Mouse (Mus musculus) thymus, postnatal 14 days (tissue): ENCODE results near the gene Camk1d.
A peak's percentile ranks its signal among the peaks of the same experiment; 100 is the strongest.

Source experiments
- DNase-seq: peaks from one replicate; pipeline ENCODE4 v3.0.0; 2021

Camk1d gene

DNA sequence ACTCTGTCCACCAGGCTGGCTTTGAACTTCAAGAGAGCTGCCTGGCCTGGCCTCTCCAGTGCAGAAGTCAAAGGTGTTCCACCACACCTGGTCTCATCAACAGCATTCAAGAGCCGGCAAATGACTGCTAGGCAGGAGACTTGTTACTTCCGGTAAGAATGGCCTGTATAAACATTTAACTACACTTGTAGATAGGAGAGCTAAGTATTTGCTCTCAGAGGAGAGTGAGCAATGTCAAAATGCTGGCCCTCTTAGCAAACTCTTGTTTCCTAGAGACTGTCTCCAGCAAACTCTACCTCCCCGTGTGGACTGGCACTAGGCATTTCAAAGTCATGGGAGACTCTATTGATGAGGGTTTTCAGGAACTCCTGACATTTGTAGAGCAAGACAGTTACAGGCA is 56.3 kb downstream of the Camk1d start:
- DNase-seq: no peak

GRCm38 (mm10) chr2:5656326-5656725 is 58.0 kb downstream of the Camk1d start:
- no peak for DNase-seq

DNA sequence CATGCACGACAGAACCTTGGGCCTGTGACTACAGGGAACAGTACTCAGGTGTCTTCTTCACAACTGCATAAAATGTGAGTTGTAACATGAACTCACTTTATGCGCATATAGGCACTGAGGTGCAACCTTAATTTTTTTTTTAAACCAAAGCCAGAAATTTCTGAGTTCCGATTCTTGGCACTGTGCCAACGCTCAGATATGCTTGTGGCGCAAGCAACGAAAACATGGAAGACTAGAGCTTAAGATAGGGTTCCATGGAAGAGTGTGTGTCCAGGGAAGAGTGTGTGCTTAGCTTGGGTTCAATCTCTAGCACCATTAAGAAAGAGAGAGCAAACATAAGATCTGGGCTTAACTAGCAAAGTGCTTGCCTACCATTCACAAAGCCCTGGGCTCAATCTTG is 62.2 kb downstream of the Camk1d start:
- DNase-seq: no peak

GRCm38 (mm10) chr2:5651285-5651870 is 62.9 kb downstream of the Camk1d start:
- peak; percentile 70 for DNase-seq

DNA sequence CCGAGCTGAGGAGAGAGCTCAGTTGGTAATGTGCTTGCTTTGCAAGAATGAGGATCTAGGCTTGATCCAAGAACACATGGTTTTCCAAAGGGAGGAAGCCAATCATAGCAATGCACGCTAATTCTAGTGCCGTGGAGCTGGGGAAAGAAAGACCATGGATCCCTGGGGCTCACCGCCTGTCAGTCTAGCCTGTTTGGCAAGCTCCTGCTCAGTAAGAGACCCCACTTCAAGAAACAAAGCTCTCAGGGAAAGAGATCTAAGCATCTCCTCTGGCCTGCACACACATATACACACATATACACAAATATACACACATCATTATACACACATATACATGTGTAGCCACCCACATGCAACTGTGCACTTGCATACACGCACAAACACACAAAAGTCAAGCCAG is 65.1 kb downstream of the Camk1d start:
- no peak for DNase-seq

DNA sequence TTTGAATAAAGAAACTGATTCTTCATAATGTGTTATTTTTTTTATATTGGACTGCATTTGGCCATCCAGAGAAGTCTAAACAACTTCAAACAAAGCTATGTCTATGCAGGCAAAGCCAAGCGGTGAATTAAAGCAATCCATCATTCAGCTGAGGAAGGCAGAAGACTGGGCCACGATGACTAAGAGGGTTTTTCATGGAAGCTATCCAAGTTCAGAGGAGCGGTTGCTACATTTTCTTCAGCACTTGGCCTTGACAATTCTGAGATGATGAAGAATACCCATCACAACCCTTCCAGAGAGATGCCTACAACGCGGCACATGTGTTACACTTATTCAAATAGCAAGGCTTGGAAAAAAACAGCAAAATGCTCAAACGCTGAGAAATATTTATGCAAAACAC is 65.6 kb downstream of the Camk1d start:
- DNase-seq: no peak

DNA sequence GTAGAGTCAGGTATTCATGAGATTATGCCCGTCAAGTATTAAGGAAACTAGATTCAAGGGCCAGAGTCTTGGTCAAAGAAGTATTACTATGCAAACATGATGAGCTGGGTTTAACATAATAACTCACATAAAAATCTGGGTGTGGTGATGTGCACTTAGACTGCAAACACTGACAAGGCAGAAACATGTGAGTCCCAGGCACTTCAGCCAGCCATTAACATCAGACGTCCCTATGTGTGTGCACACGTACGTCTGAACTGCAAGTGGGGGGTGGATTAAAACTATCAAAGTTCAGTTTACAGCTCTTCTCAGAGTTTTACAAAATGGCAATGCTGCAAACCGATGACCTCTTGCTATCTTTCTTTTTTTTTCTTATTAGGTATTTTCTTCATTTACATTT is 68.0 kb downstream of the Camk1d start:
- DNase-seq: no peak

- DNase-seq: no peak
These were observed 68.7 kb downstream of the Camk1d start for GRCm38 (mm10) chr2:5645584-5645983.

- DNase-seq: peak; percentile 20
These were observed 70.4 kb downstream of the Camk1d start for GRCm38 (mm10) chr2:5643937-5644336.

DNA sequence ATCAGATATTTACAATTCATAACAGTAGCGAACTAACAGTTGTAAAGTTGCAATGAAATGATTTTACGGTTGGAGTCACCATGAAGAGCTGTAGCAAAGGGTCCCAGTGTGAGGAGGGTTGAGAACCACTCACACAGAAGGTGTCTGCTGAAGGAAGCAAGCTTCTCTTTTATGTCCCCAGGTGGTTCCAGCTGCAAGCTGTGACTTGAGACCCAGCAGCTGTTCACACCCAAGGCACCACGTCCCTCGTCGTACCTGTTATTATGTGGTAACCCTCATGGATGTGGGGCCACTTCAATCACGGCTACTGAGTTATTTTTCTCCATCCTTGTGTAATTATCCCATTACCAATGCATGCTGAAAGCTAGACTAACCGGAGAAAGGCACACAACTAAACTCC is 71.1 kb downstream of the Camk1d start:
- peak; percentile 72 for DNase-seq

GRCm38 (mm10) chr2:5642624-5643023 is 71.7 kb downstream of the Camk1d start:
- peak; percentile 79 for DNase-seq

- no peak for DNase-seq
These were observed 72.6 kb downstream of the Camk1d start for GRCm38 (mm10) chr2:5641678-5642077.

- no peak for DNase-seq
These were observed 73.7 kb downstream of the Camk1d start for GRCm38 (mm10) chr2:5640586-5640985.

- DNase-seq: no peak
These were observed 77.2 kb downstream of the Camk1d start for GRCm38 (mm10) chr2:5636801-5637742.

DNA sequence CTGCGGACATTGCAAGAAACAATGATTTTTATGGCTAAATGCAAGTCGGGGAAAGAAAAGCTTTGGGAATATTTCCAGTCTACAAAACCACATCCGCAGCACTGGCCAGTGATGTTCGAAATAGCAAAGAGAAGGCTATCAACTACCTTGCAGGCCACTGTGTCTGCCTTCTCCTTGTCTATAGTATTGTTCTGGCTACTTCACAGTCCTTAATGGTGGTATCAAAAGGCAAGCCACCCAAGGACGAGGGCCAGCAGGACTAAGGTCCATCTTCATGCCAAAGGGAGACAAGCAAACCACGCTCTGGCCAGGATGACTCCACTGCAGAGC is 82.0 kb downstream of the Camk1d start:
- no peak for DNase-seq

GRCm38 (mm10) chr2:5631676-5632354 is 82.5 kb downstream of the Camk1d start:
- no peak for DNase-seq

GRCm38 (mm10) chr2:5630710-5631109 is 83.6 kb downstream of the Camk1d start:
- no peak for DNase-seq

DNA sequence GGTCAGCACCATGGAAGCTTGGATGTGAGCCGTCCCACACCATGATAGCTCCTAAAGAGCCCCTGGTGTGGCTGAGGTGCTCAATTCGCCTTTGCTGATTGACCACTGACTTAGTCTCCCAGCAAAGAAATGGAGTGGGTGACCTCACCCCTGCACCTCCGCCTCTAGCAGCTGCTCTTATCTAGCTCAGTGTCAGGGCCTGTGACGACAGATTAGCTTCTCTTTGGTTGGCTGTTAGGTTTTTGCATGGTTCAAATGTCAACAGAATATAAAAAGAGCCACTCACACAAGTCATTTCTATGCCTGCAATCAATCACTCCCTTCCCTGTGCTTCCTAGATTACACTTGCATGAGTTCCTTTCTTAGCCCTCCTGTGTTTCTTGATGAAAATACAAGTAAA is 89.9 kb downstream of the Camk1d start:
- DNase-seq: no peak

- no peak for DNase-seq
These were observed 95.9 kb downstream of the Camk1d start for GRCm38 (mm10) chr2:5618361-5618896.

DNA sequence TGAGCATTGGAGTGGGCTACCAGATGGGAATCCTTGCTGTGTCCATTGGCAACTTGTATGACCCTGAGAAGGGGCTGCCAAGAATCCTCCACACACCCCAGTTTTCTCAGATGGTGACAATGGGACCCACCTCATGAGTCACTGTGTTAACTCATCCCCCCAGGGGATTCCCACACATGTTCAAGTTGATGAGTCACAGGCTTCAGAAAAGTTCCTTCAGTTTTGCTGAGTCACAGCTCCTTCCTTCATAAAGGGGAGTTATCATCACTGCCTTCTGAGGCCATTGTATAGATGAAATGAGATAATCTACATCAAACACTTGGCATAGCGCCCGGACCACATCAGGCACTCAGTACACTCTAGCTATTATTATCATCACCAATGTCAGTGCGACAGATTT is 99.4 kb downstream of the Camk1d start:
- no peak for DNase-seq

- no peak for DNase-seq
These were observed 100.0 kb downstream of the Camk1d start for GRCm38 (mm10) chr2:5614308-5614705.

DNA sequence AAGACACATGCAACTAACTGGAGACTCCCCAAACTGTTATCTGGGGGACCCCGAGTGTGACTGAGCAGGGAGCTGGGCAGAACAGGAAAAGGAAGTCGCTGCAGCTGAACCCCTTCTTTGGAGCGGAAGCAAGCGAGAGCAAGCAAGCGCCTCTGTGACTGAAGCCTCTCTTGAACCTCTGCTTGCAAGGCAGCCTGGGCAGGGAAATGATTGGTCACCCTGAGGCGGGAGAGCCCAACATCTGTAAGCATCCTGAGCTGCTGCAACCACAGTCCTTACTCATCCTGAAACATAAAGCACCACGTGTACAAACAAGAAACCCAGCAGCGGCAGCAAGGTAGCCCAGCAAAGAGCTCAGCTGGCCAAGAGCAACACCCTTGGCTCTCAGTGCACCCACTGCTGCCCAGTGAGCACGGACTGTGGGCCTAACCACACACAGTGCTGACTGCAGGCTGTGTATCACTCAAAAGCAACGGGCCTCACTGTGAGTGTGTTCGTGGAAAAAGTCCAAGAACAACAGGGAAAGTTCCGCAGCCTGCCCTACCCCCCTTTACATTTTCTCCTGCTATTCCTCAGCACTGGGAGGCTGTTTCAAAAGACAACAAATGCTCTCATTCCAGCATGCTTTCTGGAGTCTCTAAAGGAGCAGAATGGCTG is 100.5 kb downstream of the Camk1d start:
- peak; percentile 70 for DNase-seq

GRCm38 (mm10) chr2:5611601-5612000 is 102.7 kb downstream of the Camk1d start:
- no peak for DNase-seq
